Mouse (Mus musculus) cortical plate, adult 2 months (tissue): ENCODE results near the gene Hpcal4.
"Not testable (repeated sequence)": the region's sequence is repeated elsewhere in the genome, so short reads cannot be mapped to it uniquely, and the experiment has no call there.

ENCODE experiments used
- CTCF ChIP-seq: fragments of 200-500 bp; IDR thresholded peaks from 2 replicates; pipeline ENCODE4 v1.5.1; 2011; ENCODE audit warnings: mild to moderate bottlenecking, control low read depth, low read length; ENCODE audit not compliant: insufficient read depth; ENCODE audit errors: extremely low read depth
- POLR2A ChIP-seq: fragments of 200-500 bp; IDR thresholded peaks from 2 replicates; pipeline ENCODE4 v1.6.1; 2011; ENCODE audit warnings: mild to moderate bottlenecking, low read length, control low read depth; ENCODE audit not compliant: insufficient read depth; ENCODE audit errors: extremely low read depth

GRCm38 (mm10) chr4:123161251-123161650, 21.8 kb upstream of the Hpcal4 start:
- not testable (repeated sequence) for TF ChIP-seq CTCF, POLR2A
